Mouse (Mus musculus) G1E (cell line): ENCODE results near the gene Nmur2. TPM values are rescaled to one million over a fixed set of nuclear protein-coding genes. Genes with fewer than 3 reads are reported as not detected.

ENCODE experiments used
- ATAC-seq: 2 replicates; pipeline ENCODE4 v1.8.0; 2016; ENCODE audit warnings: mild to moderate bottlenecking; ENCODE audit not compliant: insufficient number of reproducible peaks, poor library complexity, low FRiP score, severe bottlenecking; ENCODE audit errors: extremely low read depth
- DNase-seq: peaks from one replicate; pipeline ENCODE4 v3.0.0; 2012; ENCODE audit warnings: low spot score
- H3K27me3 ChIP-seq: 2 replicates; pipeline ENCODE4 v1.6.1; 2012; ENCODE audit warnings: mild to moderate bottlenecking, low read length, inconsistent platforms; ENCODE audit not compliant: insufficient read depth
- H3K36me3 ChIP-seq: replicated peaks from 2 replicates; pipeline ENCODE3; 2012; ENCODE audit warnings: mild to moderate bottlenecking, inconsistent platforms
- H3K4me1 ChIP-seq: 2 replicates; pipeline ENCODE4 v1.6.1; 2012; ENCODE audit warnings: low read depth, low read length, inconsistent platforms, mixed read lengths; ENCODE audit not compliant: insufficient read depth
- H3K4me3 ChIP-seq: 2 replicates; pipeline ENCODE4 v1.5.1; 2012; ENCODE audit warnings: low read depth, mild to moderate bottlenecking, inconsistent platforms, low read length, moderate library complexity, mixed read lengths
- H3K9me3 ChIP-seq: replicated peaks from 2 replicates; pipeline ENCODE4 v1.6.1; 2012; ENCODE audit warnings: inconsistent platforms
- CTCF ChIP-seq: IDR thresholded peaks from 2 replicates; pipeline ENCODE4 v1.5.1; 2012; ENCODE audit warnings: low read depth, low read length, inconsistent platforms, mixed read lengths
- GATA1 ChIP-seq: IDR thresholded peaks from 2 replicates; pipeline ENCODE4 v1.6.1; 2012; ENCODE audit warnings: borderline replicate concordance, low read length, inconsistent platforms, mixed read lengths
- GATA2 ChIP-seq: IDR thresholded peaks from 2 replicates; pipeline ENCODE4 v1.6.1; 2012; ENCODE audit warnings: low read depth, low read length, inconsistent platforms, borderline replicate concordance
- POLR2AphosphoS5 ChIP-seq: IDR thresholded peaks from 2 replicates; pipeline ENCODE4 v1.6.1; 2012; ENCODE audit warnings: low read depth, low read length, inconsistent platforms; ENCODE audit not compliant: insufficient replicate concordance
- TAL1 ChIP-seq: conservative IDR thresholded peaks from 2 replicates; pipeline ENCODE4 v1.6.1; 2012; ENCODE audit warnings: low read depth, low read length, inconsistent platforms, mixed read lengths
- polyA plus RNA-seq: library from polyadenylated mRNA; stranded (reverse); fragments of >175 nt; gene quantifications from 2 replicates; pipeline ENCODE4 v1.2.3, GENCODE M21; 2012
- total RNA-seq, 2 experiments: library from RNA; stranded (forward) in 1 of 2; stranded (reverse) in 1 of 2; fragments of 200-1000 nt in 1 of 2; fragments of >200 nt in 1 of 2; fragmentation: Nextera tagmentation in 1 of 2; gene quantifications; 2 replicates each; pipeline ENCODE4 v1.2.3; 2014 to 2017

Gene Nmur2
- total and polyA plus RNA-seq, 3 experiments = 0.05 TPM; not detected in 2

GRCm38 (mm10) chr11:56054439-56054838, 13.6 kb upstream of the Nmur2 start:
- Histone ChIP-seq H3K36me3 (no peaks in the 10 kb centered on the region), H3K9me3 (peaks cover 27% of the 10 kb centered on the region), H3K27me3 (no peaks in the 10 kb centered on the region), H3K4me1 (no peaks in the 10 kb centered on the region), H3K4me3 (no peak overlapping the region)
- ATAC-seq (no peak), DNase-seq (no peak)
- no peak for TF ChIP-seq POLR2AphosphoS5
- no peak for TF ChIP-seq CTCF
- TF ChIP-seq GATA2 = no peak
- no peak for TF ChIP-seq TAL1
- TF ChIP-seq GATA1 = no peak

- ATAC-seq (no peak), DNase-seq (no peak)
- no peaks in the 10 kb centered on the region for H3K4me1 ChIP-seq
- H3K36me3 ChIP-seq = no peaks in the 10 kb centered on the region
- TF ChIP-seq GATA1 (no peak), CTCF (no peak), TAL1 (no peak), POLR2AphosphoS5 (no peak), GATA2 (no peak)
- H3K27me3 ChIP-seq = no peaks in the 10 kb centered on the region
- peaks cover 25% of the 10 kb centered on the region for H3K9me3 ChIP-seq
- no peak overlapping the region for H3K4me3 ChIP-seq
These were observed 14.0 kb downstream of the Nmur2 start for GRCm38 (mm10) chr11:56026854-56027253.

GRCm38 (mm10) chr11:56025746-56026570, 14.9 kb downstream of the Nmur2 start:
- Histone ChIP-seq H3K4me3 (no peak overlapping the region), H3K36me3 (no peaks in the 10 kb centered on the region), H3K4me1 (no peaks in the 10 kb centered on the region), H3K27me3 (no peaks in the 10 kb centered on the region), H3K9me3 (peaks cover 31% of the 10 kb centered on the region)
- DNase-seq (no peak), ATAC-seq (no peak)
- TF ChIP-seq TAL1 (no peak), POLR2AphosphoS5 (no peak), CTCF (no peak), GATA1 (no peak), GATA2 (no peak)

GRCm38 (mm10) chr11:56013510-56014057, 27.2 kb downstream of the Nmur2 start:
- TF ChIP-seq GATA2 = no peak
- no peak for TF ChIP-seq CTCF
- DNase-seq (no peak), ATAC-seq (no peak)
- Histone ChIP-seq H3K36me3 (no peaks in the 10 kb centered on the region), H3K4me3 (no peak overlapping the region), H3K9me3 (peaks cover 15% of the 10 kb centered on the region), H3K27me3 (no peaks in the 10 kb centered on the region), H3K4me1 (no peaks in the 10 kb centered on the region)

GRCm38 (mm10) chr11:56012396-56012795, 28.4 kb downstream of the Nmur2 start:
- ATAC-seq = no peak
- no peak for TF ChIP-seq TAL1
- DNase-seq = no peak

GRCm38 (mm10) chr11:56008277-56008676, 32.5 kb downstream of the Nmur2 start:
- no peaks in the 10 kb centered on the region for H3K4me1 ChIP-seq
- H3K27me3 ChIP-seq = no peaks in the 10 kb centered on the region
- no peak overlapping the region for H3K4me3 ChIP-seq
- DNase-seq (no peak), ATAC-seq (no peak)
- TF ChIP-seq GATA1 (no peak), POLR2AphosphoS5 (no peak), GATA2 (no peak), TAL1 (no peak), CTCF (no peak)
- H3K36me3 ChIP-seq = no peaks in the 10 kb centered on the region
- peaks cover 19% of the 10 kb centered on the region for H3K9me3 ChIP-seq

More at GRCm38 (mm10) chr11:56012396-56012795, 28.4 kb downstream of the Nmur2 start:
- Histone ChIP-seq H3K4me3 (no peak overlapping the region), H3K4me1 (no peaks in the 10 kb centered on the region), H3K36me3 (no peaks in the 10 kb centered on the region), H3K9me3 (peaks cover 18% of the 10 kb centered on the region), H3K27me3 (no peaks in the 10 kb centered on the region)
